Mouse (Mus musculus): ENCODE measurements around the gene Tspan8. TPM values are rescaled to one million over a fixed set of nuclear protein-coding genes. Genes with fewer than 3 reads are reported as not detected.

Gene Tspan8
- polyA plus RNA-seq, 1 experiment from 2014 or later, result 0.76 TPM

DNA sequence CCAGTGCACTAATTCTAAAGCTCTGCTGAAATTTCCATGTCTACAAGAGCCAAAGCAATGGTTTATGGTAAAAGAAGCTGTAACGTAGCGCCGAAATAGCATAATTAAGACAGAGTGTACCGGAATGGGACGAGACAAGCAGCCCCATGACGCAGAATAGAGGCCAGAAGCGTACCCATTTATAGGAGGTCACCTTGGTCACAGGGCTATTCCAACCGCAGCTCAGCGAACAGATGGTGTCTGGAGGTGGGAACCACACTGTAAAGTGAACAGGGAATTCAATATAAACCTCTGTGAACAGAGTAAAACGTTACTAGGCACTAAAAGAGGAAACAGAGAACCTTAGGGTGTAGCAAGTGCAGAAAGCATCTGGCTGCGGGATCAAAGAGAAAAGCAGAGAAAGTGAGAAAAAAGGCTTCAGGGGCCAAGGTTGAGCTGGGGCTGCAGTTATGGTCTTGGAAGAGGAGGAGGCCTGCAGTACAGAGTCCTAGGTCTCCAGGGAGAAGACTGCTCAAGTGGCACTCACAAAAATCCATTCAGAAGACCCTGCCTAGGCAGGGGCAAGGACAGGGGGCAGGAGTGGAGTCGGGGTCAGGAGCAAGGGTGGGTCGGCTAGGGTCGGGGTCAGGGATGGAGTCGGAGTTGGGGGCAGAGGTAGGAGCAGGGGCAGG lies 43.7 kb downstream of the Tspan8 start:
- Histone ChIP-seq H3K4me3 (no peak overlapping the region), H3K36me3 (replicated peaks) (no peaks in the 10 kb centered on the region), H3K27ac (replicated peaks) (no peak overlapping the region), H3K27me3 (replicated peaks; ENCODE audit: low read depth, poor library complexity, severe bottlenecking) (no peaks in the 10 kb centered on the region), H3K4me1 (peaks cover 14% of the 10 kb centered on the region), H3K9me3 (no peaks in the 10 kb centered on the region)
- DNase-seq (ENCODE audit: low spot score), result no peak
- 64% methylated on average over 15 of the region's 15 CpGs for WGBS

DNA sequence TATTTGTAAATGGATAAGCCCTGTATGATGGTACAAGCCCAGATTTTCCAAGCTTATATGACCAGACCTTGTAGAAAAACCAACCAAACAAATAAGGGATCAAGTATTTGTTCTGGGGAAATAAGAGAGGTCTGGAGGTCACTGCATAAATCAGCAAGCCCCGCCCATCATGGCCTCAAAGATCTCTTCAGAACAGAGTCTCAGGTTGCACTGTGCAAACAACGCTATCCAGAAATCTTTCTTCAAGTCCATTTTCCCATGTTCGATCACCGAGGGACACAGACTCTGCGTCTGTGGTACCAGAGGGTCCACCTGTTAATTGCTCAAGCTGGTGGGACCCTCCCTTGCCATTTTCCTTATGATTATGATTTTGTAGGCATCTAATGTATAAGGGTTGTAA lies 45.3 kb downstream of the Tspan8 start:
- 61% methylated on average over 5 of the region's 5 CpGs for WGBS
- no peaks in the 10 kb centered on the region for H3K27me3 ChIP-seq (replicated peaks; ENCODE audit: low read depth, poor library complexity, severe bottlenecking)
- H3K36me3 ChIP-seq (replicated peaks), result no peaks in the 10 kb centered on the region
- no peak overlapping the region for H3K27ac ChIP-seq (replicated peaks)
- no peaks in the 10 kb centered on the region for H3K9me3 ChIP-seq
- H3K4me3 ChIP-seq, result no peak overlapping the region
- peaks cover 14% of the 10 kb centered on the region for H3K4me1 ChIP-seq
- DNase-seq (ENCODE audit: low spot score), result peak; percentile 9

DNA sequence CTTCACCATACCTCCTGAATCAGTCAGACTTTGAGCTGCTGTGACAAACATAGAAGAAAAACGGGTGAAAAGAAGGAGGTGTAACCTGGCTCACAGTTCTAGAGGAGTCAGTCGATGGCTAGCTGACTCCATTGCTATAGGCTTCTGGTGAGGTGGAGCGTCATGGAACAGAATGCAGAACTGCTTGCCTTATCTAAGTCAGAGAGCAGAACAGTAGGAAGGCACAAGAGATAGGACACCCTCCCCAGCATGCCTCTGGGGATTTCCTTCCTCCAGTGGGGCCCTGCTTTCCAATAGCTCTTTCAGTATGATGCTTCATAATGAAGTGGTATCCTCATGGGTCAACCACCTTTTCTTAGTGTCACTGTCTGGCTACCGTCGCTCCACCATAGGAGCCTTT lies 66.1 kb downstream of the Tspan8 start:
- WGBS, result 89% methylated on average over 5 of the region's 5 CpGs
- Histone ChIP-seq H3K27ac (replicated peaks) (no peak overlapping the region), H3K4me3 (no peak overlapping the region), H3K4me1 (no peaks in the 10 kb centered on the region), H3K36me3 (replicated peaks) (no peaks in the 10 kb centered on the region), H3K9me3 (no peaks in the 10 kb centered on the region), H3K27me3 (replicated peaks; ENCODE audit: low read depth, poor library complexity, severe bottlenecking) (no peaks in the 10 kb centered on the region)
- no peak for DNase-seq (ENCODE audit: low spot score)

GRCm38 (mm10) chr10:115891924-115892323 lies 75.3 kb downstream of the Tspan8 start:
- Histone ChIP-seq H3K36me3 (replicated peaks) (no peaks in the 10 kb centered on the region), H3K9me3 (no peaks in the 10 kb centered on the region), H3K4me3 (no peak overlapping the region), H3K27ac (replicated peaks) (no peak overlapping the region), H3K27me3 (replicated peaks; ENCODE audit: low read depth, poor library complexity, severe bottlenecking) (no peaks in the 10 kb centered on the region), H3K4me1 (no peaks in the 10 kb centered on the region)
- 54% methylated on average over 4 of the region's 4 CpGs for WGBS
- DNase-seq (ENCODE audit: low spot score), result no peak

DNA sequence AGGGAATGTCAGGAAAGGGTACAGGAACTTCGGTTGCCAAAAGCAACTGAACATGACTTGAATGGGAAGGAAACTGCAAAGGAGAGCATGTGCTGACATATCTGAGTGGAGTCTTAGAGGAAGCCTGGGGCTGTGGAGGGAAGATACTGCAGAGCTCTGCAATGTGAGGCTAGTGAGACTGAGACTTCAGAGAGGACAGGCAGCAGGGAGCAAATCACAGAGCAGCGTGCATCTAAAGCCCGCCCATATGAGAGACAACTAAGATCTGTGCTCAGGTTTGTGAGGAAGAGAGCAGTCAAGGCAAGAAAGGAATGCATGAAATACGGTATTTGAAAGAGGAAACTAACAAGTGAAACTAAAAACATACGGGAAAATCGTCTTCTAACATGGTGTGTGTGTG lies 76.3 kb downstream of the Tspan8 start:
- H3K9me3 ChIP-seq, result no peaks in the 10 kb centered on the region
- H3K36me3 ChIP-seq (replicated peaks), result no peaks in the 10 kb centered on the region
- no peak overlapping the region for H3K27ac ChIP-seq (replicated peaks)
- H3K4me1 ChIP-seq, result peaks cover 3% of the 10 kb centered on the region; the same call in 1 of the 2 replicates
- no peak overlapping the region for H3K4me3 ChIP-seq
- DNase-seq (ENCODE audit: low spot score), result no peak
- 61% methylated on average over 6 of the region's 6 CpGs for WGBS
- no peaks in the 10 kb centered on the region for H3K27me3 ChIP-seq (replicated peaks; ENCODE audit: low read depth, poor library complexity, severe bottlenecking)

- 75% methylated on average over 5 of the region's 5 CpGs for WGBS
- Histone ChIP-seq H3K36me3 (replicated peaks) (no peaks in the 10 kb centered on the region), H3K27me3 (replicated peaks; ENCODE audit: low read depth, poor library complexity, severe bottlenecking) (no peaks in the 10 kb centered on the region), H3K27ac (replicated peaks) (no peak overlapping the region), H3K4me1 (peaks cover 3% of the 10 kb centered on the region; the same call in 1 of the 2 replicates), H3K4me3 (no peak overlapping the region), H3K9me3 (no peaks in the 10 kb centered on the region)
- no peak for DNase-seq (ENCODE audit: low spot score)
Observed at GRCm38 (mm10) chr10:115894045-115894444, 77.4 kb downstream of the Tspan8 start.

GRCm38 (mm10) chr10:115896764-115897163 lies 80.1 kb downstream of the Tspan8 start:
- Histone ChIP-seq H3K27me3 (replicated peaks; ENCODE audit: low read depth, poor library complexity, severe bottlenecking) (no peaks in the 10 kb centered on the region), H3K36me3 (replicated peaks) (no peaks in the 10 kb centered on the region), H3K4me3 (no peak overlapping the region), H3K27ac (replicated peaks) (no peak overlapping the region), H3K9me3 (no peaks in the 10 kb centered on the region), H3K4me1 (peaks cover 3% of the 10 kb centered on the region; the same call in 1 of the 2 replicates)
- no peak for DNase-seq (ENCODE audit: low spot score)

DNA sequence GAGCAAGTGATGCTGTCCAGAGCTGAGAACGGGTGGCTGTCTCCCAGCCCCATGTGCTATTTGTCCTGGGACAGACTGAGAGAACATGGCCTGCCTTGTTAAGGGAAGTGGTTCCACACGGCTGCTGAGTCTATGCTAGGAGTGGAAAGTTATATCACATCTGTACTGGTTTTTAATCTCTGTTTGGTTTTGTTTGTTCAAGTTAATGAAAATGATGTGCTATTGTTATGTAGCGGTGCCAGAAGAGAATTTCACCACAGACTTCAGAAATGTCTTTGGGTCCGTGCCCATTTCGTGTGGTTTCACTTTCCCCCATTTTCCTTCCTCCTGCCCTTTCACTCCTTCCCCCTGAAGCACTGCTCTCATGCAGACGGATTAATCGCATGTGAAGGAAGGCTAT lies 80.6 kb downstream of the Tspan8 start:
- Histone ChIP-seq H3K4me3 (no peak overlapping the region), H3K9me3 (no peaks in the 10 kb centered on the region), H3K36me3 (replicated peaks) (no peaks in the 10 kb centered on the region), H3K27me3 (replicated peaks; ENCODE audit: low read depth, poor library complexity, severe bottlenecking) (no peaks in the 10 kb centered on the region), H3K27ac (replicated peaks) (no peak overlapping the region), H3K4me1 (peaks cover 3% of the 10 kb centered on the region; the same call in 1 of the 2 replicates)
- WGBS, result 70% methylated on average over 7 of the region's 7 CpGs
- no peak for DNase-seq (ENCODE audit: low spot score)

Other genes starting within 250 kb of the Tspan8 start
- gene A930009A15Rik, start 246.8 kb upstream of the Tspan8 start, polyA plus RNA-seq (2016; fragmentation: Nextera tagmentation; extraction: Ambion mirVana), result not detected in 2 replicates
- gene Lgr5, start 229.1 kb upstream of the Tspan8 start, polyA plus RNA-seq (2016; fragmentation: Nextera tagmentation; extraction: Ambion mirVana), result 5.2 and 7.1 TPM in 2 replicates
- 0.85 and 0.97 TPM in 2 replicates for gene Ptprr, start 201.4 kb downstream of the Tspan8 start, polyA plus RNA-seq (2016; fragmentation: Nextera tagmentation; extraction: Ambion mirVana)